Mouse (Mus musculus) lung, postnatal 10 days (tissue): ENCODE measurements around the gene Slc24a3.

Source experiments
- DNase-seq: peaks from one replicate; pipeline ENCODE4 v3.0.0; 2021

The Slc24a3 gene

GRCm38 (mm10) chr2:145288501-145288900 is 120.9 kb downstream of the Slc24a3 start:
- DNase-seq: peak; percentile 28

- DNase-seq: no peak
These were observed 123.9 kb downstream of the Slc24a3 start for GRCm38 (mm10) chr2:145291473-145291872.

DNA sequence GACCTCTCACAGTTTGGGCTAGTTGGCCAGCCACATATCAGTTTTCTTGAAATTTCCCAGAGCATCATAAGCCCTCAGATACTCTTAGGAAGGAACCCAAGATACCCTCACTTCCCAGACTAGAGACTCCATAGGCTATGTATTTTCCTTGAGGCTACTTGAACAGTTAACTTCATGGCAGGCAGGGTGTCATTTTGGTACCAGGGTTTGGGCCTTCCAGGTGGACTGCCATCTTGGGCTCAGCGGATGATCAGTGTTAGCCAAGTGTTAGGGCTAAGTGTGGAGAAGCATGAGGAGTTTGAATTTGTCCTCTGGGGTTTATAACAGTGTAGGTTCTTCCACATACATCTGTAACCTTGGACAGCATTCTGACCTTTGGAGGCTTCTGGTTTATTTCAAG is 124.6 kb downstream of the Slc24a3 start:
- DNase-seq: no peak

DNA sequence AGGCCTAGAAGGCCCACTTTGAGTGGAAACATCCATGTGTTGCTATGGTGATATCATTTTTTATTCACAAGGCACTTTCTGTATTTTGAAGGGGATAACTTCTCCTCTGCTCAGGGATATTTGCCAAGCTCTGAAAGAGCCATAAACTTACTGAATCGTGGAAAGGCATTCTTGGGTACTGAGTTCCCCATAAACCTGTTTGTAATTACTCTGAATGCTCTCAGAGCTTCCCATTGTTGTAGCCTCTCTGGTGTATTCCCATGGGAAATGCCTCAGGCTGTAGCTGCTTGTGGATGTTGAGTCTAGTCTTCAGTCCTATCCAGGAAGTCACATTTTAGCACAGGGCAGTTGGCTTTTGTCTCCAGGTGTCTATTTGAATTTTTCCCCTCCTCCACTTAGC is 125.3 kb downstream of the Slc24a3 start:
- no peak for DNase-seq

- no peak for DNase-seq
These were observed 129.4 kb downstream of the Slc24a3 start for GRCm38 (mm10) chr2:145296906-145297305.

DNA sequence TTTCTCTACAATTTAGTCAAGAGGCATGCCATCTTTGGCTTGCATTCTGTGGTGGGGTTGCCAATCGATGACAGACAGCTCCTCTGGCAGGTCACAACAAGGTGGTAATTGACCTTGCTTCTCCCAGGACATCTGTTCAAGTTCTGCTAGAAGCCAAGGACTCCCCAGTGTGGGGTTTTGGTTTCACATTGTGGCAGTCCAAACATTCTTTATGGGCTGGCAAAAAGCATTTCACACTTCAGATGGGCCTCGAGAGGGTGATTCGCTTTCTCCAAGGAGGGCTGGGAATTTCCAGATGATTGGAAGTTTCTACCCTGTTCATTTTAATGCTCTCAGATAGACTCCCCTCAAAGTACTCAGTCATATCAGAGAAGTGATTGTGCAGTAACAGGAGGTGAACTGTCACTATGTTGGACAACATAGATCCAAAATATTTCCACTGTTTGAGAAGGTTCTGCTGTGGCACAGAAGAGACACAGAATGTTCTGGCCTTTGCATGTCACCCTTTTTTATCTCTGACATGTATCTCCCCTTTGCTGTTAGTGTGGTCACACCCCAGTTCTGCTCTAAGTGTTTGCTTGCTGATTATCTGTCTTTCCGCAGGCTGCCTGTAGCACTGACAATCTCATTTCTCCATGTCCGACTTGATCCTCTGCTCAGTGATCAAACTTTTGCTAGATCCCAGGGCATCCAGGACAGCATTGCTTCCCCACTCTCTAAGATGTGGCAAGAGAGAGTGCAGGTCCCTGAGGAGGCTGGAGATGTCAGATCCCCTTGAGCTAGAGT is 132.6 kb downstream of the Slc24a3 start:
- DNase-seq: no peak

DNA sequence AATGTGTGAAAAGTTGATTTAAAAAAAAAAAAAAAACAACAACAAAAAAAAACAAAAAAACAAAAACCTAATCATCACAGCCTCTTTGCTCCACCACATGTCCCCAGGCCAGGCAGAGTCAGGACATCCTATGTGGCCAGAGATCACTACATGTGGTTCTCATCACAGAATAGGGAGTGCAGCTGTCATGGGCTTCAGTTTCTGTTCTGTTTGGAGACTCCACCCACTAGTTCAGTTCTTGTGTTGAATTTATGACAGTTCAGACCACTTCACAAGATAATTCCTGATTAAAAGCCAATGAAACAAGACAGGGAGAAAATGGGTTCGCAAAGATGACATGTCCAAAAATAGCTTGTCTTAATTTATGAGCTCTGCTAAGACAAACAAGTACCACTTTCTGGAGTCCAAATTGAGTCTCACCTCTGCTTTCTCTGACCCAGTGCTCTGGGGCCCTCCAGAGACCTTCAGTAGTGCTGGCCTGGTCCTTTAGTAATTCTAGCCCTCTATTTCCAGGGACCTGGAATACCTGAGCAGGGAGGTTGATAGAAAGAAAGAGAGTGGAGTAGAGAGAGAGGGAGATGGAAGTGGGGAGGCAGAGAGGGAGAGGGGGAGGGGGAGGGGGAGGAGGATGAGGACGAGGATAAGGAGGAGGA is 139.8 kb downstream of the Slc24a3 start:
- DNase-seq: no peak

GRCm38 (mm10) chr2:145318916-145319315 is 151.4 kb downstream of the Slc24a3 start:
- DNase-seq: peak; percentile 52

GRCm38 (mm10) chr2:145321287-145321686 is 153.7 kb downstream of the Slc24a3 start:
- no peak for DNase-seq

GRCm38 (mm10) chr2:145321755-145322154 is 154.2 kb downstream of the Slc24a3 start:
- no peak for DNase-seq

GRCm38 (mm10) chr2:145324477-145324876 is 156.9 kb downstream of the Slc24a3 start:
- DNase-seq: no peak

- no peak for DNase-seq
These were observed 158.3 kb downstream of the Slc24a3 start for GRCm38 (mm10) chr2:145325852-145326251.

DNA sequence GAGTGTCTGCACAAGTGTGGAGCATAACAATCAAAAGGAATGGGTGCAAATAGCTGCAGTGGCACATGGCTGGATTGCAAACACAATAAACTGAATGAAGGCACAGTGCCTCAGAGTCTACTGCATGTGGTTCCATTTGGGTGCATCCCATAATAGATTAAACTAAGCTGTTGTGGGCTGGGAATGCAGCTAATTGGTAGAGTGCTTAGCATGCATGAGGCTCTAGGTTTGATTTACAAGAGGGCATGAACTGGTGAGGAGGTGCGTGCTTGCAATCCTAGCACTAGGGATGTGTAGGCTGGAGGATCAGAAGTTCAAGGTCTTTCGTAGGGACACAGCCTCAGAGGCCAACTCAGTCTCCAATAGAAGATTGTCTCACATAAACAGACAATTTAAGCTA is 159.0 kb downstream of the Slc24a3 start:
- DNase-seq: no peak

GRCm38 (mm10) chr2:145329756-145330155 is 162.2 kb downstream of the Slc24a3 start:
- peak; percentile 62 for DNase-seq

DNA sequence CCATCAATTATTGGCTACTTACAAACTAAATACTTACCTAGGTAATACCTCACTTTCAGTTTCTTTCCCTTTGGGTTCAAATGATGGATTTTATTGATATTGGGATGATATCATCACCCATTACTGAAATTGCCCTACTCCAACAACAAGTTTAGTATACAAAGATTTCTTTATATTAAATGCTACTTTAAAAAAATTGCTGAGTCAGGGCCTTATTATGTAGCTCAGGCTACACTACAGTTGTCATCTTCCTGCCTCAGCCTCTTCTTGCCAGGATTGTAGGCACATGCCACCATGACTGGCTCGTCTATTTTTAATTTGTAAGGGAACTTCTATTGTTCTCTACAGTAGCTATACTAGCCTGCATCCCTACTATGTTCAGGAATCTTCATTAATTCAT is 164.0 kb downstream of the Slc24a3 start:
- no peak for DNase-seq

DNA sequence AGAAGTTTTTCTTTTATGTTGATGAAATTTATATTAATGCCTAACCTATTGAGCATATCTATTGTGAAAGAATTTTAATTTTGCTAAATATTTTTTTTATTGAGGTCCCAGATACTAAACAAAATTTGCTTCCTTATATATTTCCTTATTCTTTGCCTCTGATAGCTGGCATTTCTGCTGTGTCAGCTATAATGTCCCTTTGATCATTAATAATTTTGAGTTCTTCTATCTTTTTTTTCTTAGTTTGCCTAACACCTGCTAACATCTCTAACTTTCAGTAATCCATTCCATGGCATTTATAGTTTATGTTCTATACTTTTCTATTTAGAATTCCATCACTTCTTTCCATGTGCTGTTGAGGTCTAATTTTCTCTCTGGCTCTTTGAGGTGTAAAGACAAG is 165.9 kb downstream of the Slc24a3 start:
- DNase-seq: no peak

DNA sequence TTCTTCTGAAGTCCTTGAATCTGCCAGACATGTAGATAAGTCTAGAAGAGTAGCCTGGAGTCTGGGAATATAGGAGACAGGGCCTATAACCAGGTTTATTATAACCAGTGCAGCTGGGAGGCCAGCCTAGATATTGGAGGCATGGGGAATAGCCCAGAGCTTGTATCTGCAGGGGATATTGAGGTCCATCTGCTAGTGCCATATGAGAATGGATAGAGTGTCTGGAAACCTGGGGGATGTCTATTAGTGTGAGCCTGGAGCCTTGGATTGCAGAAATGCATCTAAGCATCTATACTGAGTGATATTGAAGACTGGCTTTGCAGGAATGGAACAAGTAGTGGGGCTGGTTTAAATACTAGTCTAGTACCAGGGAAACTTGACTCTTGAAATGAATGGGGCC is 168.9 kb downstream of the Slc24a3 start:
- DNase-seq: no peak

- no peak for DNase-seq
These were observed 173.3 kb downstream of the Slc24a3 start for GRCm38 (mm10) chr2:145340816-145341215.

DNA sequence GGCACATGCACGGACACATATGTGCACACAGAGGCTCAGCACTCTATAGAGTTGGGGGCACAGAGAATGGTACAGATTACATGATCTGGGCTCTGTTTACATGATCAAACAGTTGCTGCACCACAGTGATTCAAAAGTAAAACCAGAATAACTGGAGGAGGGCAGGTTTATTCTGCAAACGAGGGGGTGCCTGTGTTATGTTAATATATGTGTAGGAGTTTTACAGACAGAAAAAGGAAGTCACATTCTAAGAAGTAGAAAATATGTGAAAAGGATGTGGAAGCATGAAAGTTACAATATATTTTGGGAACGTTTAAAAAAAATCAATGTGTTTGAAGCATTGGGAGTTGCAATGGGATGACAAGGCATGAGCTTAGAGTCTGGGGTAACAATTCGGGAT is 175.4 kb downstream of the Slc24a3 start:
- DNase-seq: no peak

DNA sequence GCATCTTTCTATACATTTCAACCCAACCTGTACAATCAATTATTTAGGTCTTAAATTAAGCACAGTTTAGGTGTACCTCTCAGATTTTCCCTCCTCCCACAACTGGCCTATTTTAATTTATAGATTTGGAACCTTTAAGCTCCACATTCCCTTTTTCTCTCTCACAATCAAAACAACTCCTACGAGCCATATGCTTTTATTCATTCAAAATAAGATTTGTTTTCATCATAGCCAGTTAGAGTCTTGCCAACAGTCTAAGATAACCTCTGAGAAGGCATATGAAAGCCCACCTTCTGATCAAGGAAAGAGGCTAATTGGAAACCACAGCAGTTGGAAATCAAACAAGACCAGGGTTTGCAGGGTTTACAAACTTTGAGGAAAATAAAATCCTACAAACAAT is 177.0 kb downstream of the Slc24a3 start:
- no peak for DNase-seq

- no peak for DNase-seq
These were observed 186.2 kb downstream of the Slc24a3 start for GRCm38 (mm10) chr2:145353801-145354200.

- DNase-seq: no peak
These were observed 190.8 kb downstream of the Slc24a3 start for GRCm38 (mm10) chr2:145358236-145358942.

DNA sequence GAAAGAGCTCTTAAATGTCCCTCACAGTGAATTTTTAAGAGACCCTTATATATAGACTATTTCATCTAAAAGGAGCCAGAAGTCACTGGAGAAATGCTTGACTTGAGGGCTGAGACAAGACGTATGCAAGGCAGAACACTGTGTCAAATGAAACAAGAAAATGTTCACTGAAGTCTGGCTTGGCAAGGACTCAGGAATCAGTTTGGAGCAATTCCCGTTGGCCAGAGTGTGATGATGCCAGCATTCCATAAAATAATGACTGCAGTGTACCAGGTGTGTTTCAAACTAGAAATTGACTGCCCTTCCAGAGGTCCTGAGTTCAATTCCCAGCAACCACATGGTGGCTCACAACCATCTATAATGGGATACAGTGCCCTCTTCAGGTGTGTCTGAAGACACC is 196.1 kb downstream of the Slc24a3 start:
- DNase-seq: peak; percentile 3

DNA sequence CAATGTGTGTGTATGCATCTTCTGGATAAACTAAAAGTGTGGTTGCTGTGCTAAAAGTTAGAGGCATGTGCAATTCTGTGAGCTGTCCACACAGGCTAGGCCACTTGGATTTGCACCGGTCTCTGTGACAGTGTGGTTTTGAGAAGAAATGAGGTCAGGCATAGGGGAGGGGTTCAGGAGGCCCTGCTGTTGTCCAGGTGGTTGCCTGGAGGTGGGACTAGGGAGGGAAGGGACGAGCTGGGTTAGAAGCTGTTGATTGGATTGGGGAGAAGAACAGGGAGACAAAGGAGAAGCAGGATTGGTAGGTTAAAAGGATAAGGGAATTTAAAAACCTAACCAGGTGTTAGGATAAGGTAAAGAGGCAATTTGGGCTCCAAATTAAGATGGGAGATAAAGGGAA is 201.1 kb downstream of the Slc24a3 start:
- DNase-seq: no peak
